Mouse (Mus musculus): ENCODE data around the gene Gm21887. TPM values are rescaled to one million over a fixed set of nuclear protein-coding genes. Genes with fewer than 3 reads are reported as not detected.
A peak's percentile ranks its signal among the peaks of the same experiment; 100 is the strongest.
"Not testable (repeated sequence)": the region's sequence is repeated elsewhere in the genome, so short reads cannot be mapped to it uniquely, and the experiment has no call there.

The Gm21887 gene
- polyA plus RNA-seq, 1 experiment from 2014 or later, result 171 TPM

- not testable (repeated sequence) for H3K4me2 ChIP-seq; H3K27ac ChIP-seq (ENCODE audit: poor library complexity, severe bottlenecking); ATAC-seq (ENCODE audit: insufficient number of reproducible peaks, low FRiP score); H3K27me3 ChIP-seq (replicated peaks); H3K9ac ChIP-seq; H3K4me3 ChIP-seq; H3K4me1 ChIP-seq (replicated peaks)
- Histone ChIP-seq H3K36me3 (peaks cover 14% of the 10 kb centered on the region), H3K9me3 (replicated peaks) (peaks cover 50% of the 10 kb centered on the region)
- 45% methylated on average over 2 of the region's 2 CpGs for WGBS
Observed at GRCm38 (mm10) chrX:170007375-170008178, 1.9 kb upstream of the Gm21887 start.

- not testable (repeated sequence) for H3K4me3 ChIP-seq; H3K4me1 ChIP-seq (replicated peaks); H3K4me2 ChIP-seq; H3K27ac ChIP-seq (ENCODE audit: poor library complexity, severe bottlenecking); H3K27me3 ChIP-seq (replicated peaks); ATAC-seq (ENCODE audit: insufficient number of reproducible peaks, low FRiP score); H3K9ac ChIP-seq
- Histone ChIP-seq H3K9me3 (replicated peaks) (peaks cover 50% of the 10 kb centered on the region), H3K36me3 (peaks cover 14% of the 10 kb centered on the region)
Observed at GRCm38 (mm10) chrX:170008179-170008467, 1.3 kb upstream of the Gm21887 start.

- not testable (repeated sequence) for H3K4me1 ChIP-seq (replicated peaks); H3K27ac ChIP-seq (ENCODE audit: poor library complexity, severe bottlenecking); H3K27me3 ChIP-seq (replicated peaks); H3K4me2 ChIP-seq; ATAC-seq (ENCODE audit: insufficient number of reproducible peaks, low FRiP score); H3K4me3 ChIP-seq; H3K9ac ChIP-seq
- H3K9me3 ChIP-seq (replicated peaks), result peaks cover 50% of the 10 kb centered on the region
- 41% methylated on average over 3 of the region's 3 CpGs for WGBS
- H3K36me3 ChIP-seq, result peaks cover 14% of the 10 kb centered on the region
Observed at GRCm38 (mm10) chrX:170008584-170008983, 875 bp upstream of the Gm21887 start.

GRCm38 (mm10) chrX:170009801-170010221 lies 352 bp downstream of the Gm21887 start:
- peaks cover 45% of the 10 kb centered on the region for H3K9me3 ChIP-seq (replicated peaks)
- not testable (repeated sequence) for H3K4me2 ChIP-seq; H3K27me3 ChIP-seq (replicated peaks); H3K4me1 ChIP-seq (replicated peaks)
- peak overlapping the region; percentile 78 for H3K9ac ChIP-seq
- peak overlapping the region; percentile 52 for H3K4me3 ChIP-seq
- WGBS, result 56% methylated on average over 25 of the region's 25 CpGs
- peaks cover 16% of the 10 kb centered on the region for H3K36me3 ChIP-seq
- peak; percentile 96 for ATAC-seq (ENCODE audit: insufficient number of reproducible peaks, low FRiP score)
- H3K27ac ChIP-seq (ENCODE audit: poor library complexity, severe bottlenecking), result peak overlapping the region; percentile 35

- ATAC-seq (ENCODE audit: insufficient number of reproducible peaks, low FRiP score), result peak; percentile 33
- H3K9ac ChIP-seq; H3K27me3 ChIP-seq (replicated peaks); H3K4me1 ChIP-seq (replicated peaks); H3K27ac ChIP-seq (ENCODE audit: poor library complexity, severe bottlenecking): not testable (repeated sequence)
- H3K36me3 ChIP-seq, result peaks cover 16% of the 10 kb centered on the region
- H3K9me3 ChIP-seq (replicated peaks), result peaks cover 43% of the 10 kb centered on the region
- peak overlapping the region; percentile 0 for H3K4me3 ChIP-seq
- WGBS, result 85% methylated on average over 97 of the region's 97 CpGs
- H3K4me2 ChIP-seq, result peak overlapping the region; percentile 6; the same call in 1 of the 2 replicates
Observed at GRCm38 (mm10) chrX:170010581-170011528, 1.4 kb downstream of the Gm21887 start.

- H3K27me3 ChIP-seq (replicated peaks); H3K4me1 ChIP-seq (replicated peaks); H3K4me2 ChIP-seq; H3K4me3 ChIP-seq; ATAC-seq (ENCODE audit: insufficient number of reproducible peaks, low FRiP score); H3K9ac ChIP-seq; H3K27ac ChIP-seq (ENCODE audit: poor library complexity, severe bottlenecking): not testable (repeated sequence)
- Histone ChIP-seq H3K36me3 (peaks cover 20% of the 10 kb centered on the region), H3K9me3 (replicated peaks) (peaks cover 43% of the 10 kb centered on the region)
- 87% methylated on average over 7 of the region's 10 CpGs for WGBS
Observed at GRCm38 (mm10) chrX:170011529-170011879, 2.0 kb downstream of the Gm21887 start.

- H3K9me3 ChIP-seq (replicated peaks), result peaks cover 32% of the 10 kb centered on the region
- not testable (repeated sequence) for ATAC-seq (ENCODE audit: insufficient number of reproducible peaks, low FRiP score); H3K9ac ChIP-seq; H3K4me1 ChIP-seq (replicated peaks); H3K27me3 ChIP-seq (replicated peaks); H3K27ac ChIP-seq (ENCODE audit: poor library complexity, severe bottlenecking); H3K4me2 ChIP-seq; H3K4me3 ChIP-seq
- 96% methylated on average over 5 of the region's 13 CpGs for WGBS
- H3K36me3 ChIP-seq, result peaks cover 29% of the 10 kb centered on the region
Observed at GRCm38 (mm10) chrX:170013421-170013820, 4.0 kb downstream of the Gm21887 start.

- 87% methylated on average over 9 of the region's 13 CpGs for WGBS
- not testable (repeated sequence) for H3K4me2 ChIP-seq; H3K27me3 ChIP-seq (replicated peaks); H3K9ac ChIP-seq; H3K4me1 ChIP-seq (replicated peaks); H3K27ac ChIP-seq (ENCODE audit: poor library complexity, severe bottlenecking); H3K4me3 ChIP-seq; ATAC-seq (ENCODE audit: insufficient number of reproducible peaks, low FRiP score)
- H3K9me3 ChIP-seq (replicated peaks), result peaks cover 33% of the 10 kb centered on the region
- peaks cover 36% of the 10 kb centered on the region for H3K36me3 ChIP-seq
Observed at GRCm38 (mm10) chrX:170014038-170014437, 4.6 kb downstream of the Gm21887 start.

- not testable (repeated sequence) for H3K27me3 ChIP-seq (replicated peaks); H3K4me2 ChIP-seq; H3K9ac ChIP-seq; ATAC-seq (ENCODE audit: insufficient number of reproducible peaks, low FRiP score); H3K4me1 ChIP-seq (replicated peaks); H3K27ac ChIP-seq (ENCODE audit: poor library complexity, severe bottlenecking); H3K4me3 ChIP-seq
- 91% methylated on average over 10 of the region's 12 CpGs for WGBS
- H3K9me3 ChIP-seq (replicated peaks), result peaks cover 31% of the 10 kb centered on the region
- peaks cover 42% of the 10 kb centered on the region for H3K36me3 ChIP-seq
Observed at GRCm38 (mm10) chrX:170015883-170016282, 6.4 kb downstream of the Gm21887 start.

- Histone ChIP-seq H3K36me3 (peaks cover 40% of the 10 kb centered on the region), H3K9me3 (replicated peaks) (peaks cover 35% of the 10 kb centered on the region)
- WGBS, result 63% methylated on average over 27 of the region's 27 CpGs
- not testable (repeated sequence) for H3K4me2 ChIP-seq; H3K4me1 ChIP-seq (replicated peaks); H3K9ac ChIP-seq; H3K27me3 ChIP-seq (replicated peaks); H3K27ac ChIP-seq (ENCODE audit: poor library complexity, severe bottlenecking); H3K4me3 ChIP-seq
- ATAC-seq (ENCODE audit: insufficient number of reproducible peaks, low FRiP score), result peak; percentile 52
Observed at GRCm38 (mm10) chrX:170017333-170018245, 8.1 kb downstream of the Gm21887 start.

Measured in heart, embryonic 12.5 days (tissue).